Mouse (Mus musculus) kidney, postnatal 36 days (tissue): ENCODE measurements around the gene Rem2.

Source experiments
- DNase-seq, 2 experiments: peaks; one replicate each; pipeline ENCODE4 v3.0.0; 2021 to 2022; ENCODE audit warnings: mixed read lengths in 2 of 2

The Rem2 gene

DNA sequence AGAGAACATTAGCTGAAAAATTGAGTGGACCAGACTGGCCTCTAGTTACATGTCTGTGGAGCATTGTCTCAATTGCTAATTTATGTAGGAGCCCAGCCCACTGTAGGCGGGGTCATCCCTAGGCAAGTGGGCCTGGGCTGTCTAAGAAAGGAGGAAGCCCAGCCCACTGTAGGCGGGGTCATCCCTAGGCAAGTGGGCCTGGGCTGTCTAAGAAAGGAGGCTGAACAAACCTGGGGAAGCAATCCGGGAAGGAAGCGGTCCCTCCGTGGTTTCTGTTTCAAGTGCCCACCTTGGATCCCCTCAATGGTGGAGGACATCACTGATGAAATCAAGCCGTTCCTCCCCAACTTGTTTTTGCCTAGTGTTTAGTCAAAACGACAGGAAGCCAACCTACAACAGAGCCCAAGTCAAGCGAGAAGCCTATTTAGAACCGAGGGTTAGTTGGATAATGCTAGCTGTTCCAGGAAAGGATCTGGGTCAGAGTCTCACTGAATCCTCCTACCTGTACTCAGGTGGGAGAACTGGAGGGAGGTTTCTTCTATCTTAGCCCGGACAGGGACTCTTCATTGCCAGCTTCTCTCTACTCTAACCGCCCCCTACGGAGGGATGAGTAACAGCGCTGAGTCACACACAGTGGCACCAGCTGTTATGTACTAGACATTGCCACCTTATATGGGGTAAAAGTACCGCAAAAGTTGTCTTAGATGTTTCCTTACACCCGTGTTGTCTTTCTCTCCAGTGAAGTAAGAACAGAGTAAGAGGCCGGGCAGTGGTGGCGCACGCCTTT, 16.6 kb downstream of the Rem2 start:
- no peak for DNase-seq

- no peak for DNase-seq
These were observed 17.3 kb downstream of the Rem2 start for GRCm38 (mm10) chr14:54493236-54493635.

DNA sequence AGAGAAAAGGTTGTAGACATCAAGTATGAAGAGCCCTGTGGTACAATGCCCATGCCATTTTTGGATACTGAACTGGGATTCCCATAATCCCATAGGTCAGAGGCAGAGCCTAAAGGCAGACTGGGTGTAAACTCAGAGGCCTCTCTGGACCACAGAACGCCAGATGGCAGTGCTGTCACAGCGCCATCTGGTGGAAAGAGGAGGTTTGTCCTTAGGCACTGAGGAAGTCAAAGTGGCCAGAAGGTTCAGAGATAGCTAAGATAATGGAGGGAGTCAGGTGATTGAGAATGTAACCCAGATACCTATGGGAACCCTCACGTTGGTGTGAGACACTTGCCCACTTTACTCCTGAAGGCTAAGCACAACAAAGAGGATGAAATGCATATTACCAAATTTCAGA, 18.3 kb downstream of the Rem2 start:
- peak; percentile 74 to 85 for DNase-seq

DNA sequence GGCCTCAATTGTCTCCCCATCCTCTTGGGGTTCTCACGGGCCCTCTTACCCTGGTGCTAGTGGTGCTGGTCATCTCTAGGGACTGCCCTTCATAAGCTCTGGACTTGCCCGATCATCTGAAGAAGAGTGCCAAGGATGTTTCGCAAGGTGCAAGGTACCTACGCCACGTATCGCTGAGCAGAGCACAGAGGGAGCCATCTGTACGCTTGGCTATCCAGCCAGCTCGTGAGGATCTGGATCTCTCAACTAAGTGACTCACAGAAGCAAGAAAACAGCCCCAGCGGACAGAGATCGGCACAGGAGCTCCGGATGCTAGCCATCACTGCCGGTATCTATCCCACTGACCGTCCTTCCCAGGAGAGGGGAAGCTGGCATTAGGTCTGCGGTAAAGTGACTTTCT, 20.8 kb downstream of the Rem2 start:
- DNase-seq: peak; percentile 60 to 76

DNA sequence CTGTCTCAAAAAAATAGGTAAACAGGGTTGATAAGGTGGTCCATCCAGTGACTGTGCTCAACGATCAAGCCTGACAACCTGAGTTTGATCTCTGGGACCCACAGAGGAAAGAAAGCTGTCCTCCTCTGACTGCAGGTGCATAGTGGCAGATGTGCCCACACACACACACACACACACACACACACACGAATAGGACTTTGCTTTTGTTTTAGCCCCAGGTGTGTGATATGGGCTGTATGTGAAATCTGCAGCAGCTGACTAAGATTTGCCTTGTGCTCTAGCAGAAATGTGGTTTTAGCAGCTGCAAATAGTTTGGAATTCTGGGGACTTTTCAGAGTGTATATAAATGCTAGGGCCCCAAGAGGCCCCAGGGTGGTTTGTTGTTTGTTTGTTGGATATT, 23.4 kb downstream of the Rem2 start:
- no peak for DNase-seq

DNA sequence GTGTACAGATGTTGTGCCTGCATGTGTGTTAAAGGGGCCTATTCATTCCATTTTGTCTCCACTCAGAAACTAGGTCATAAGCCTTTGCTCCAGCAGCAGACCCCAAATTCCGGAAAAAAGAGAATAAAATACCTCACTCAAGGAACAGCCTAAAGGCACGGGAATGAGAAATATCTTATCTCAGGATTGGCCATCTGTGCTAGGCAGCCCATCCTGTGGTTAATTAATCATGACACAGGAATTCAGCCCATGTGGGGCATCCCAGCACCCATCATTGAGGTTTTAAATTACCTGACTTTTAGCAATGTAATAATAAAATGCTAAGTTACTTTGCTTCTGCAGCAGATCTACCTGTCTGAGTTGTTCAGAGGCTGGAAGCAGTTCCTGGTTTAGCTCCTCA, 25.5 kb downstream of the Rem2 start:
- DNase-seq: no peak

GRCm38 (mm10) chr14:54503092-54503491, 27.2 kb downstream of the Rem2 start:
- DNase-seq: no peak

GRCm38 (mm10) chr14:54509774-54510173, 33.9 kb downstream of the Rem2 start:
- DNase-seq: no peak

DNA sequence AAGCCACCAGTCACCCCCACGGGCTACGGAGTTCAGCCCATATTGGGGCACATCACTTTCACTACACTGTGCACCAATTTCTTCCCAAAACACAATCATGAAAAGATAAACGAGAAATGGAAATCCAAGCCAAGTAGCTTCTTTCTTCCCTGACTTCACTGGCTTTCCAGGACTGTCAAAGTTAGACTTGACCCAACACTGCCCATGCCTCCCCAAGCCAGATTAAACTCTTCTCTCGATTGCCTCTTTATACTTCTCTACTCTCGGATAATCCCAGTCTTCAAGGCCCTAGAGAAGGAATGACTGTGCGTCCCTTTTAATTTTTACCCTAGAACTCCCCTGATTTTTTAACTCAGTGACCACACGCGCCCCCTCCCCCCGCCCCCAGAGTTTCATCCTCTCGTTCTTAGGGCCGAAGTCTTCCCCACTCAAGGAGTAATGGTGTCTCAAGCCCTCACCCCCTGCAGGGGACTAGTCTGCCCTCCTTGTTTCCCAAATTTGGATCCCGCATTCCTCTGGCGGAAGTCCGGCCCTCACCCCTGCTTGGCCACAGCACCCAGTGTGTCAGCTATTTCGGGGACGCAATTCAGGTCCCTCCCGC, 40.9 kb downstream of the Rem2 start:
- no peak for DNase-seq

GRCm38 (mm10) chr14:54523600-54523999, 47.7 kb downstream of the Rem2 start:
- no peak for DNase-seq

- peak; percentile 22 to 45 for DNase-seq
These were observed 51.5 kb downstream of the Rem2 start for GRCm38 (mm10) chr14:54527227-54528006.

DNA sequence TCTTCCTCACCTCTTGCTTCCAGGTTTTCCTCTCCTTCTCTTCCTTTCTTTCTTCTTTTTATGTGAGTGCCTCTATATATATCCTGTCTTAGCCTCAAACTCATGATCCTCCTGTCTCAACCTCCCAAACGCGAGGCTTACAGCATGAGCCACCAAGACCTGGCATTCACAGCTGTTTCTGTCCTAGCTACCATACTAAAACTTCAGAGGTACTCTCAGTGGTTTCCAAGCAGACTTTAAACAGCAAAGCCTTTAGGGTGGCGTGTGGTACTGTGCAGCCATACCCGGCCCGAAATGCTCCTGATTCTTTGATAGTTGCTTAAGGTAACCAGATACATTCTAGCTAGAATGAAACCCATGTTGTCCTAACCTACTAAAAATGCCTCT, 52.1 kb downstream of the Rem2 start:
- no peak for DNase-seq

GRCm38 (mm10) chr14:54528446-54529111, 52.7 kb downstream of the Rem2 start:
- DNase-seq: peak; percentile 84 to 92
